28 mouse cellular contexts compared by ENCODE assay signal in genomic region chr1:159570831-159571230, GRCm38 (mm10). TPM values are rescaled to one million over a fixed set of nuclear protein-coding genes. Genes with fewer than 3 reads are reported as not detected.
DNase-seq lines count a peak whose midpoint lies in the region; ATAC-seq and TF ChIP-seq lines count a peak whose summit lies in the region.
"Had no signal": no experiment of that assay in that cellular context is flagged by ENCODE, and none has a peak within 500 bp of the region (broad histone marks: within the 10 kb centered on the region; RNA-seq: fewer than 3 reads in every experiment).

No protein-coding gene starts in this region.

- H3K36me3 ChIP-seq in forebrain, embryonic 13.5 days (ENCODE audit: poor library complexity, severe bottlenecking): no peaks in the 10 kb centered on the region
- no peaks in the 10 kb centered on the region for H3K36me3 ChIP-seq in forebrain, embryonic 10.5 days (replicated peaks)
- H3K36me3 ChIP-seq in neural tube, embryonic 13.5 days: no peaks in the 10 kb centered on the region
- H3K36me3 ChIP-seq in neural tube, embryonic 15.5 days: no peaks in the 10 kb centered on the region
- H3K36me3 ChIP-seq: embryonic facial prominence, embryonic 10.5 days; heart, embryonic 15.5 days; kidney, embryonic 15.5 days; limb, embryonic 15.5 days; liver, embryonic 15.5 days; neural tube, embryonic 12.5 days; stomach, embryonic 15.5 days had no signal

- DNase-seq in forebrain, embryonic 10.5 days (ENCODE audit: extremely low spot score, low spot score): no peak
- no peak for DNase-seq in left cerebral cortex, adult 2 months (ENCODE audit: extremely low spot score in 1 of 2, low spot score in 2 of 2)
- no peak for DNase-seq in left cerebral cortex, postnatal 4 days
- no peak for DNase-seq in neural tube, embryonic 10.5 days (ENCODE audit: extremely low spot score, low spot score)
- no peak for DNase-seq in thymus, postnatal 14 days
- DNase-seq: adrenal gland, postnatal 36 days; cerebellum, adult 9-11 months; gastrocnemius, postnatal 36 days; kidney, adult 11 months; kidney, postnatal 36 days; right cerebral cortex, adult 18-20 months; thymus, adult 18-20 months; thymus, postnatal 4 days had no signal

- ATAC-seq in forebrain, embryonic 13.5 days: peak; percentile 16; the same call in 1 of the 2 replicates
- ATAC-seq in neural tube, embryonic 13.5 days (ENCODE audit: low read depth): no peak
- no peak for ATAC-seq in neural tube, embryonic 15.5 days (ENCODE audit: low FRiP score)

- H3K27ac ChIP-seq in forebrain, embryonic 13.5 days: no peak overlapping the region
- no peak overlapping the region for H3K27ac ChIP-seq in forebrain, embryonic 10.5 days
- H3K27ac ChIP-seq in left cerebral cortex, adult 2 months: peak overlapping the region; percentile 40; the same call in 1 of the 2 replicates
- 0 out of 2 replicates have a peak overlapping the region, but pooled peaks have one; percentile 39 for H3K27ac ChIP-seq in neural tube, embryonic 13.5 days (replicated peaks)
- H3K27ac ChIP-seq in neural tube, embryonic 15.5 days (replicated peaks): 0 out of 2 replicates have a peak overlapping the region, but pooled peaks have one; percentile 7
- H3K27ac ChIP-seq: embryonic facial prominence, embryonic 10.5 days; kidney, embryonic 15.5 days; limb, embryonic 15.5 days; liver, embryonic 15.5 days; neural tube, embryonic 12.5 days had no signal

- peaks cover 12% of the 10 kb centered on the region for H3K4me1 ChIP-seq in forebrain, embryonic 13.5 days
- H3K4me1 ChIP-seq in forebrain, embryonic 10.5 days: peaks cover 10% of the 10 kb centered on the region
- H3K4me1 ChIP-seq in neural tube, embryonic 13.5 days (replicated peaks): peaks cover 9% of the 10 kb centered on the region; the same call in 1 of the 2 replicates
- peaks cover 13% of the 10 kb centered on the region for H3K4me1 ChIP-seq in neural tube, embryonic 15.5 days
- H3K4me1 ChIP-seq: heart, embryonic 15.5 days; limb, embryonic 15.5 days; liver, embryonic 15.5 days; neural tube, embryonic 12.5 days; stomach, embryonic 15.5 days had no signal

- no peak overlapping the region for H3K9ac ChIP-seq in forebrain, embryonic 13.5 days
- no peak overlapping the region for H3K9ac ChIP-seq in neural tube, embryonic 13.5 days
- H3K9ac ChIP-seq in neural tube, embryonic 15.5 days (replicated peaks): no peak overlapping the region
- H3K9ac ChIP-seq: heart, embryonic 15.5 days; kidney, embryonic 15.5 days; limb, embryonic 15.5 days; liver, embryonic 15.5 days; neural tube, embryonic 12.5 days; stomach, embryonic 15.5 days had no signal

- intact Hi-C loops in left cerebral cortex, adult 2 months (cut with DNase I): no loop called here
- intact Hi-C loops in left cerebral cortex, postnatal 4 days (cut with DNase I): no loop called here

- H3K9me3 ChIP-seq in forebrain, embryonic 13.5 days (replicated peaks): no peaks in the 10 kb centered on the region
- H3K9me3 ChIP-seq in forebrain, embryonic 10.5 days: no peaks in the 10 kb centered on the region
- H3K9me3 ChIP-seq in neural tube, embryonic 13.5 days: no peaks in the 10 kb centered on the region
- no peaks in the 10 kb centered on the region for H3K9me3 ChIP-seq in neural tube, embryonic 15.5 days (replicated peaks)
- H3K9me3 ChIP-seq: embryonic facial prominence, embryonic 10.5 days; heart, embryonic 15.5 days; kidney, embryonic 15.5 days; limb, embryonic 15.5 days; liver, embryonic 15.5 days; neural tube, embryonic 12.5 days; stomach, embryonic 15.5 days had no signal

- H3K4me2 ChIP-seq in forebrain, embryonic 13.5 days: no peak overlapping the region; the same call in 1 of the 2 replicates
- no peak overlapping the region for H3K4me2 ChIP-seq in neural tube, embryonic 13.5 days
- H3K4me2 ChIP-seq in neural tube, embryonic 15.5 days: no peak overlapping the region
- H3K4me2 ChIP-seq: heart, embryonic 15.5 days; kidney, embryonic 15.5 days; limb, embryonic 15.5 days; liver, embryonic 15.5 days; neural tube, embryonic 12.5 days had no signal

- TF ChIP-seq CTCF in left cerebral cortex, adult 2 months (IDR thresholded peaks at IDR 0.05): no peak

- H3K27me3 ChIP-seq in forebrain, embryonic 13.5 days: no peaks in the 10 kb centered on the region
- H3K27me3 ChIP-seq in forebrain, embryonic 10.5 days (ENCODE audit: poor library complexity, severe bottlenecking): no peaks in the 10 kb centered on the region
- H3K27me3 ChIP-seq in neural tube, embryonic 13.5 days: no peaks in the 10 kb centered on the region
- no peaks in the 10 kb centered on the region; the same call in 1 of the 2 replicates for H3K27me3 ChIP-seq in neural tube, embryonic 15.5 days (replicated peaks)
- H3K27me3 ChIP-seq: heart, embryonic 15.5 days; kidney, embryonic 15.5 days; limb, embryonic 15.5 days; liver, embryonic 15.5 days; neural tube, embryonic 12.5 days; stomach, embryonic 15.5 days had no signal

- WGBS in forebrain, embryonic 13.5 days: 35% methylated on average over 2 of the region's 2 CpGs
- 79% methylated on average over 2 of the region's 2 CpGs for WGBS in forebrain, embryonic 10.5 days
- 65% methylated on average over 2 of the region's 2 CpGs for WGBS in neural tube, embryonic 13.5 days
- WGBS in neural tube, embryonic 15.5 days: 55% methylated on average over 2 of the region's 2 CpGs

- no peak overlapping the region for H3K4me3 ChIP-seq in forebrain, embryonic 13.5 days
- no peak overlapping the region for H3K4me3 ChIP-seq in forebrain, embryonic 10.5 days
- H3K4me3 ChIP-seq in left cerebral cortex, adult 2 months: no peak overlapping the region
- no peak overlapping the region for H3K4me3 ChIP-seq in neural tube, embryonic 13.5 days
- no peak overlapping the region for H3K4me3 ChIP-seq in neural tube, embryonic 15.5 days (replicated peaks)
- H3K4me3 ChIP-seq: embryonic facial prominence, embryonic 10.5 days; heart, embryonic 15.5 days; kidney, embryonic 15.5 days; limb, embryonic 15.5 days; liver, embryonic 15.5 days; neural tube, embryonic 12.5 days; stomach, embryonic 15.5 days had no signal

RNA-seq across cellular contexts. Expression of gene Tnr, which starts 47.3 kb away (rescaled TPM):
- 1.6 and 2.0 TPM in 2 replicates for polyA plus RNA-seq in forebrain, embryonic 13.5 days (2015; fragmentation: Nextera tagmentation; extraction: Ambion mirVana)
- 0.05 and 0.16 TPM in 2 replicates for polyA plus RNA-seq in forebrain, embryonic 10.5 days (2016; fragmentation: Nextera tagmentation; extraction: Ambion mirVana)
- total RNA-seq in left cerebral cortex, adult 2 months (2021): 100 to 1,000 TPM; 138 to 146 TPM
- total RNA-seq in left cerebral cortex, postnatal 4 days (2021): 10 to 100 TPM; 72.5 to 90.4 TPM
- 1.5 and 2.4 TPM in 2 replicates for polyA plus RNA-seq in neural tube, embryonic 13.5 days (2015; fragmentation: Nextera tagmentation; extraction: Ambion mirVana)
- 4.2 and 5.3 TPM in 2 replicates for polyA plus RNA-seq in neural tube, embryonic 15.5 days (2015; fragmentation: Nextera tagmentation; extraction: Ambion mirVana)
- total RNA-seq: common myeloid progenitor, adult 5-6 weeks; ES-E14; gastrocnemius, adult 18-20 months; gastrocnemius, postnatal 36 days; hematopoietic stem cell, adult 5-6 weeks; megakaryocyte, adult 5-6 weeks had no signal
- polyA plus RNA-seq: kidney, embryonic 15.5 days had no signal

Comparison
In these comparisons a context has a peak if more than half of its experiments do, and no peak if none do; other contexts are left out.
1. H3K27ac ChIP-seq: peak in left cerebral cortex, adult 2 months (single experiment), neural tube, embryonic 13.5 days (single experiment) and neural tube, embryonic 15.5 days (single experiment); none in forebrain, embryonic 13.5 days (single experiment) and forebrain, embryonic 10.5 days (single experiment).